Mouse (Mus musculus): ENCODE data around the gene Caps2. TPM values are rescaled to one million over a fixed set of nuclear protein-coding genes. Genes with fewer than 3 reads are reported as not detected.
"Not testable (repeated sequence)": the region's sequence is repeated elsewhere in the genome, so short reads cannot be mapped to it uniquely, and the experiment has no call there.

Caps2 gene
- under 1 TPM; 0.48 TPM for total RNA-seq (2021)
- long read RNA-seq, experiment 1, partial matches to known transcripts, result 1 of 2 reads
- long read RNA-seq, experiment 1, other reads (novel, unspliced or antisense), result 1 of 2 reads
- long read RNA-seq, experiment 2, result 0 reads

GRCm38 (mm10) chr10:112163168-112163766 is at the start of gene Caps2:
Gene Caps2, plus strand, starts transcription at chr10:112163621.
- peak in 1 of 2 experiments; percentile 22 for DNase-seq (ENCODE audit: low spot score in 2 of 2)

GRCm38 (mm10) chr10:112125090-112125489 is 38.3 kb upstream of the Caps2 start:
- not testable (repeated sequence) for DNase-seq (ENCODE audit: low spot score in 2 of 2)

- not testable (repeated sequence) for DNase-seq (ENCODE audit: low spot score in 2 of 2)
Measured at GRCm38 (mm10) chr10:112127682-112128230, 35.7 kb upstream of the Caps2 start.

- DNase-seq (ENCODE audit: low spot score in 2 of 2), result no peak
Measured at GRCm38 (mm10) chr10:112132194-112132593, 31.2 kb upstream of the Caps2 start.

GRCm38 (mm10) chr10:112138050-112138870 is 25.2 kb upstream of the Caps2 start:
- DNase-seq (ENCODE audit: low spot score in 2 of 2), result peak; percentile 40 to 67

- DNase-seq (ENCODE audit: low spot score in 2 of 2), result no peak
Measured at GRCm38 (mm10) chr10:112138871-112139430, 24.5 kb upstream of the Caps2 start.

GRCm38 (mm10) chr10:112139834-112140233 is 23.6 kb upstream of the Caps2 start:
- DNase-seq (ENCODE audit: low spot score in 2 of 2), result no peak

GRCm38 (mm10) chr10:112159882-112160560 is 3.4 kb upstream of the Caps2 start, which contains the start of gene Glipr1l3:
Gene Glipr1l3, minus strand, starts transcription at chr10:112160327.
- peak; percentile 89 to 96 for DNase-seq (ENCODE audit: low spot score in 2 of 2)

GRCm38 (mm10) chr10:112177027-112177426 is 13.6 kb downstream of the Caps2 start:
- DNase-seq (ENCODE audit: low spot score in 2 of 2), result not testable (repeated sequence)

- DNase-seq (ENCODE audit: low spot score in 2 of 2), result not testable (repeated sequence)
Measured at GRCm38 (mm10) chr10:112193919-112194318, 30.5 kb downstream of the Caps2 start.

GRCm38 (mm10) chr10:112203463-112203862 is 40.0 kb downstream of the Caps2 start:
- DNase-seq (ENCODE audit: low spot score in 2 of 2), result peak; percentile 32 to 70

- DNase-seq (ENCODE audit: low spot score in 2 of 2), result no peak
Measured at GRCm38 (mm10) chr10:112227073-112227472, 63.7 kb downstream of the Caps2 start.

GRCm38 (mm10) chr10:112229091-112229843 is 65.8 kb downstream of the Caps2 start:
- not testable (repeated sequence) for DNase-seq (ENCODE audit: low spot score in 2 of 2)

GRCm38 (mm10) chr10:112232733-112233132 is 69.3 kb downstream of the Caps2 start:
- not testable (repeated sequence) for DNase-seq (ENCODE audit: low spot score in 2 of 2)

- DNase-seq (ENCODE audit: low spot score in 2 of 2), result not testable (repeated sequence)
Measured at GRCm38 (mm10) chr10:112235396-112235940, 72.0 kb downstream of the Caps2 start.

- DNase-seq (ENCODE audit: low spot score in 2 of 2), result no peak
Measured at GRCm38 (mm10) chr10:112248273-112248672, 84.9 kb downstream of the Caps2 start.

- no peak for DNase-seq (ENCODE audit: low spot score in 2 of 2)
Measured at GRCm38 (mm10) chr10:112263467-112263866, 100.0 kb downstream of the Caps2 start.

Data from layer of hippocampus, postnatal 14 days (tissue).